Mouse (Mus musculus): ENCODE measurements around the gene Slc3a1. TPM values are rescaled to one million over a fixed set of nuclear protein-coding genes. Genes with fewer than 3 reads are reported as not detected.
A peak's percentile ranks its signal among the peaks of the same experiment; 100 is the strongest.

Gene Slc3a1
- polyA plus RNA-seq, 1 experiment from 2014 or later = 7.8 TPM

DNA sequence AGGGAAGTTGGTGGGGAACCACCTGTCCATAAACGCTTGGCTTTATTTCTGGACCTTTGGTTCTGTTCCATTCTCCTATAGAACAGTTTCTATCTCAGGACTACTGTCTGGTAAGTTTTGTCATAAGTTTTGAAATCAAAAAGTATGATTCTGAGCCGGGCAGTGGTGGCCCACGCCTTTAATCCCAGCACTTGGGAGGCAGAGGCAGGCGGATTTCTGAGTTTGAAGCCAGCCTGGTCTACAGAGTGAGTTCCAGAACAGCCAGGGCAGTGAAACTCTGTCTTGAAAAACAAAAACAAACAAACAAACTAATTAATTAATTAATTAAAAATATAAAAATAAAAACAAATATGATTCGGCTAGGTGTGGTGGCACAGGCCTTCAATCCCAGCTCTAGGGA lies 10.6 kb downstream of the Slc3a1 start:
- no peak overlapping the region for H3K4me3 ChIP-seq (ENCODE audit: low read depth, low read length)
- 91% methylated on average over 5 of the region's 5 CpGs for WGBS (ENCODE audit: insufficient replicate concordance)
- DNase-seq (no peak), ATAC-seq (no peak)
- no peaks in the 10 kb centered on the region for H3K27me3 ChIP-seq (ENCODE audit: insufficient read depth, low read length)
- TF ChIP-seq EP300 (IDR thresholded peaks at IDR 0.05; ENCODE audit: low read depth) (no peak), CTCF (IDR thresholded peaks at IDR 0.05; ENCODE audit: low read depth) (no peak)
- peaks cover 14% of the 10 kb centered on the region; the same call in 1 of the 2 replicates for H3K4me1 ChIP-seq (ENCODE audit: insufficient read depth)
- 0 out of 2 replicates have a peak overlapping the region, but pooled peaks have one; percentile 40 for H3K27ac ChIP-seq (ENCODE audit: low read depth)
- no peak overlapping the region for H3K4me2 ChIP-seq (ENCODE audit: low read depth, low read length)
- no peak overlapping the region for H3K9ac ChIP-seq (replicated peaks)
- H3K36me3 ChIP-seq (replicated peaks; ENCODE audit: insufficient read depth, low read length) = no peaks in the 10 kb centered on the region
- H3K9me3 ChIP-seq (ENCODE audit: low read length) = no peaks in the 10 kb centered on the region

DNA sequence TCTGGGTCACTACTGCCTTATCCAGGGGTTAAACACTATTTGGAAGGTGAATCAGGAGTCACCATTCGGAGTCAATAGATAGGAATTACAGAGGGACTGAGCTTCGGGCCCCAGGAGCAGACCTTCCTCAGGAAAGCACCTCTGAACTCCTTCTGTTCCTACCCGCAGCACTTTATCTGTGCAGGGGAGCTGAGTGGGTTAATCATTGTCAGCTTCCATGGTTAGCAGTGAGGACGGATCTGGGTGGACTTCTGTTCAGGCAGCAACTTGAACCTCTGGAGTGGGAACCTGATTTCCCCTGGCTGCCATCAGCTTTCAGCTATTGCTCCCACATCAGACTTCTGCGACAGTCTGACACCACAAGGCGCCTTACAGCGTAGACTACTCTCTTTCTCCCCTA lies 12.7 kb downstream of the Slc3a1 start:
- H3K4me3 ChIP-seq (ENCODE audit: low read depth, low read length) = no peak overlapping the region
- no peaks in the 10 kb centered on the region for H3K27me3 ChIP-seq (ENCODE audit: insufficient read depth, low read length)
- no peaks in the 10 kb centered on the region for H3K36me3 ChIP-seq (replicated peaks; ENCODE audit: insufficient read depth, low read length)
- no peak for DNase-seq
- H3K4me2 ChIP-seq (ENCODE audit: low read depth, low read length) = peak overlapping the region; percentile 9; the same call in 1 of the 2 replicates
- H3K4me1 ChIP-seq (ENCODE audit: insufficient read depth) = peaks cover 14% of the 10 kb centered on the region; the same call in 1 of the 2 replicates
- H3K9ac ChIP-seq (replicated peaks) = no peak overlapping the region
- H3K27ac ChIP-seq (ENCODE audit: low read depth) = peak overlapping the region; percentile 74
- no peak for ATAC-seq
- TF ChIP-seq EP300 (IDR thresholded peaks at IDR 0.05; ENCODE audit: low read depth) (no peak), CTCF (IDR thresholded peaks at IDR 0.05; ENCODE audit: low read depth) (no peak)
- 59% methylated on average over 7 of the region's 7 CpGs for WGBS (ENCODE audit: insufficient replicate concordance)
- no peaks in the 10 kb centered on the region for H3K9me3 ChIP-seq (ENCODE audit: low read length)

DNA sequence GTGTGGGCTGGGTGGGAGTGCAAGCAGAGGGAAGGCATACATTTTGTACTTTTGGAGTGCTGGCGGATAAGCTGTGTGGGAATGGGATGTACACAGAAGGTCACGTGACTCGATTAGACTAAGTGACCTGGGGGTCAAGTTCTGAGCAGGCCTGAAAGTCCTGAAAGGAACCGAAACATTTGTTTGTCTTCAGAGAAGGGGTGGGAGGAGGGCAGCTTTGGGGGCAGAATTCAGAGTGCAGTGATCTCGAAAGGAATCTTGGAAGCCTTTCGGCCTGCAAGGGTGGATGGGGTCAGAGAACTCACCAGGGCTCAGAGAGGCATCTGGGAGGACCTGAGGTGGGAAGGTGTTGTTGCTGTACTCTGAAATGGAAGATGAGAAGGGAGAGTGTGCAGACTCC lies 14.2 kb downstream of the Slc3a1 start:
- Histone ChIP-seq H3K4me3 (ENCODE audit: low read depth, low read length) (no peak overlapping the region), H3K27ac (ENCODE audit: low read depth) (peak overlapping the region; percentile 66), H3K27me3 (ENCODE audit: insufficient read depth, low read length) (no peaks in the 10 kb centered on the region), H3K9ac (replicated peaks) (no peak overlapping the region), H3K4me2 (ENCODE audit: low read depth, low read length) (no peak overlapping the region), H3K9me3 (ENCODE audit: low read length) (no peaks in the 10 kb centered on the region), H3K36me3 (replicated peaks; ENCODE audit: insufficient read depth, low read length) (no peaks in the 10 kb centered on the region), H3K4me1 (ENCODE audit: insufficient read depth) (peaks cover 14% of the 10 kb centered on the region; the same call in 1 of the 2 replicates)
- WGBS (ENCODE audit: insufficient replicate concordance) = 63% methylated on average over 6 of the region's 6 CpGs
- ATAC-seq = no peak
- TF ChIP-seq EP300 (IDR thresholded peaks at IDR 0.05; ENCODE audit: low read depth) = no peak
- TF ChIP-seq CTCF (IDR thresholded peaks at IDR 0.05; ENCODE audit: low read depth) = no peak
- no peak for DNase-seq

DNA sequence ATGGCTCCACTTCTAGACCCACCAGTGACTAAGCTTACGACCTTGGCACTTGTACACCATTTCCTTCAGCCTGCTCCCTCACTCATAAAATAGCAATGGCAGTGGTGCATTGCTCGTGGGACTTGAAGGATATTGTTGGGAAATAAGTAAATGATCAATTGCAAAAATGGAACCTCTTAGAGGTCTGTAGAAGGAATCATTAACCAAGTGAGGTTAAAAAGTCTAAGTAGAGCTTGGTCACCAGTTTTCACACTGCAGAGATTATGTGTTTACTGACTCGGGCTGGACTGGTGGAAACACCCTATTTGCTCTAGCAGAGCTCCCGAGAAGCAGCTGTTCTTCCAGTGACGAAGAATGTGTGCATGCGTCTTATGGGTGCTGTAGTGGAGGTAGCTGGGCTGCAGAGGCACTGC lies 15.2 kb downstream of the Slc3a1 start:
- peak; percentile 7; the same call in 1 of the 2 replicates for ATAC-seq
- no peak overlapping the region for H3K4me2 ChIP-seq (ENCODE audit: low read depth, low read length)
- no peak for DNase-seq
- peak overlapping the region; percentile 66 for H3K27ac ChIP-seq (ENCODE audit: low read depth)
- peaks cover 14% of the 10 kb centered on the region; the same call in 1 of the 2 replicates for H3K4me1 ChIP-seq (ENCODE audit: insufficient read depth)
- WGBS (ENCODE audit: insufficient replicate concordance) = 43% methylated on average over 6 of the region's 6 CpGs
- H3K9me3 ChIP-seq (ENCODE audit: low read length) = no peaks in the 10 kb centered on the region
- TF ChIP-seq EP300 (IDR thresholded peaks at IDR 0.05; ENCODE audit: low read depth) (no peak), CTCF (IDR thresholded peaks at IDR 0.05; ENCODE audit: low read depth) (no peak)
- H3K4me3 ChIP-seq (ENCODE audit: low read depth, low read length) = no peak overlapping the region
- no peak overlapping the region for H3K9ac ChIP-seq (replicated peaks)
- no peaks in the 10 kb centered on the region for H3K27me3 ChIP-seq (ENCODE audit: insufficient read depth, low read length)
- H3K36me3 ChIP-seq (replicated peaks; ENCODE audit: insufficient read depth, low read length) = no peaks in the 10 kb centered on the region

DNA sequence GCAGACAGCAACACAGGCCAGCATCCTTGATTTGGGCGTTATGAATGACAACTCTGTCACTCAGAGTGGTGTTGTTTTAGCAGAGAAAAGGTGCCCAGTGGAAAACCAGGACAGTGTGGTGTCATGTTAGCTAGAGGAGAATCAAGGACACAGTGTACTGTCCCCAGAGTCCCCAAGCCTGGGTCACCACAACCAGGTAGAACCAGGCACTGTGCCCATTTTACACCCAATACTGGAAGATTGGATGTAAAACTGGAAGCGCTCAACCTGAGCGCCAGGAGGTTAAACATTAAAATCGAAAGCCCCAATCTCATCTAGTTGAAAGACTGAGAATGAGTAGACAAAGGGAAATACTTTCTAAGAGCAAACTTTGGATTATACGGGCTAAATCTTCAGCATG lies 16.3 kb downstream of the Slc3a1 start:
- peak overlapping the region; percentile 66 for H3K27ac ChIP-seq (ENCODE audit: low read depth)
- peaks cover 14% of the 10 kb centered on the region; the same call in 1 of the 2 replicates for H3K4me1 ChIP-seq (ENCODE audit: insufficient read depth)
- H3K27me3 ChIP-seq (ENCODE audit: insufficient read depth, low read length) = no peaks in the 10 kb centered on the region
- WGBS (ENCODE audit: insufficient replicate concordance) = 67% methylated on average over 5 of the region's 5 CpGs
- peak; percentile 89 for ATAC-seq
- H3K4me2 ChIP-seq (ENCODE audit: low read depth, low read length) = no peak overlapping the region
- no peaks in the 10 kb centered on the region for H3K9me3 ChIP-seq (ENCODE audit: low read length)
- TF ChIP-seq CTCF (IDR thresholded peaks at IDR 0.05; ENCODE audit: low read depth) = no peak
- 0 out of 2 replicates have a peak, but pooled peaks have one; percentile 15 for TF ChIP-seq EP300 (IDR thresholded peaks at IDR 0.05; ENCODE audit: low read depth)
- no peak overlapping the region for H3K9ac ChIP-seq (replicated peaks)
- no peak overlapping the region for H3K4me3 ChIP-seq (ENCODE audit: low read depth, low read length)
- DNase-seq = no peak
- no peaks in the 10 kb centered on the region for H3K36me3 ChIP-seq (replicated peaks; ENCODE audit: insufficient read depth, low read length)

DNA sequence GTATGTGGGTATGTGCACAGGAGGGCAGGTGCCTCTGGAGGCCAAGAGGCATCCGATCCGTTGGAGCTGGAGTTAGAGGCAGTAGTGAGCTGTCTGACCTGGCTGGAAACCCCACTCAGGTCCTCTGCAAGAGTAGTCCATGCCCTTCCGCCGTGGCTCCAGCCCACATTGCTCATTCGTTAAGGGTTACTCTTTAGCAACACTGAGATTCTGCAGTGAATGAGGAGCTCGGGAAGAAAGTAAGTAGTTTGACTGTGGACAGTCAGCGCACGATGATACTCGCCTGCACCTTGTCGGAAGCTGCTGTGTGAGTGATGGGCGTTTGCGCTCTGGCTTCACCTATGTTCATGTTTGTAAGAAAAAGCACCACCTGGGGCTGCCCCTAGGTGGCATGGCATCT lies 17.0 kb downstream of the Slc3a1 start:
- Histone ChIP-seq H3K4me1 (ENCODE audit: insufficient read depth) (peaks cover 14% of the 10 kb centered on the region; the same call in 1 of the 2 replicates), H3K9ac (replicated peaks) (no peak overlapping the region), H3K27ac (ENCODE audit: low read depth) (peak overlapping the region; percentile 66; the same call in 1 of the 2 replicates), H3K36me3 (replicated peaks; ENCODE audit: insufficient read depth, low read length) (no peaks in the 10 kb centered on the region), H3K27me3 (ENCODE audit: insufficient read depth, low read length) (no peaks in the 10 kb centered on the region), H3K4me3 (ENCODE audit: low read depth, low read length) (no peak overlapping the region), H3K4me2 (ENCODE audit: low read depth, low read length) (no peak overlapping the region), H3K9me3 (ENCODE audit: low read length) (no peaks in the 10 kb centered on the region)
- 76% methylated on average over 12 of the region's 12 CpGs for WGBS (ENCODE audit: insufficient replicate concordance)
- no peak for ATAC-seq
- TF ChIP-seq CTCF (IDR thresholded peaks at IDR 0.05; ENCODE audit: low read depth) (peak; percentile 19), EP300 (IDR thresholded peaks at IDR 0.05; ENCODE audit: low read depth) (no peak)
- no peak for DNase-seq
